Mouse (Mus musculus) CD8-positive naive resting alpha-beta T cell, adult 2 months (primary cell): ENCODE results near the gene 4930522H14Rik.

ENCODE experiments used
- DNase-seq, 2 experiments: peaks; one replicate each; pipeline ENCODE4 v3.0.0; 2022; ENCODE audit warnings: low read depth in 2 of 2, low spot score in 2 of 2

The 4930522H14Rik gene

GRCm38 (mm10) chr4:109531111-109531510 is at the start of gene 4930522H14Rik:
Gene 4930522H14Rik (minus strand): TSS chr4:109531297.
- DNase-seq, result no peak

GRCm38 (mm10) chr4:109578356-109578755 is 47.3 kb upstream of the 4930522H14Rik start:
- DNase-seq, result no peak

- no peak for DNase-seq
Measured at GRCm38 (mm10) chr4:109576933-109577332, 45.8 kb upstream of the 4930522H14Rik start.

GRCm38 (mm10) chr4:109574845-109575244 is 43.7 kb upstream of the 4930522H14Rik start:
- DNase-seq, result no peak

GRCm38 (mm10) chr4:109574331-109574730 is 43.2 kb upstream of the 4930522H14Rik start:
- no peak for DNase-seq

- no peak for DNase-seq
Measured at GRCm38 (mm10) chr4:109572632-109573031, 41.5 kb upstream of the 4930522H14Rik start.

- no peak for DNase-seq
Measured at GRCm38 (mm10) chr4:109569421-109569820, 38.3 kb upstream of the 4930522H14Rik start.

GRCm38 (mm10) chr4:109568959-109569358 is 37.9 kb upstream of the 4930522H14Rik start:
- no peak for DNase-seq

GRCm38 (mm10) chr4:109564711-109565110 is 33.6 kb upstream of the 4930522H14Rik start:
- DNase-seq, result no peak

- DNase-seq, result no peak
Measured at GRCm38 (mm10) chr4:109550338-109551150, 19.4 kb upstream of the 4930522H14Rik start.

- no peak for DNase-seq
Measured at GRCm38 (mm10) chr4:109547306-109547705, 16.2 kb upstream of the 4930522H14Rik start.

GRCm38 (mm10) chr4:109546538-109546937 is 15.4 kb upstream of the 4930522H14Rik start:
- DNase-seq, result no peak

- no peak for DNase-seq
Measured at GRCm38 (mm10) chr4:109530245-109530816, 766 bp downstream of the 4930522H14Rik start.

- peak; percentile 38 to 68 for DNase-seq
Measured at GRCm38 (mm10) chr4:109504885-109505284, 26.2 kb downstream of the 4930522H14Rik start.

- DNase-seq, result no peak
Measured at GRCm38 (mm10) chr4:109498476-109498875, 32.6 kb downstream of the 4930522H14Rik start.

GRCm38 (mm10) chr4:109493581-109493980 is 37.5 kb downstream of the 4930522H14Rik start:
- DNase-seq, result no peak

GRCm38 (mm10) chr4:109488812-109489211 is 42.3 kb downstream of the 4930522H14Rik start:
- DNase-seq, result no peak

GRCm38 (mm10) chr4:109484621-109485020 is 46.5 kb downstream of the 4930522H14Rik start, which contains the start of gene Rnf11:
Gene Rnf11 (minus strand): TSS chr4:109484728.
- DNase-seq, result no peak

- DNase-seq, result no peak
Measured at GRCm38 (mm10) chr4:109482701-109483100, 48.4 kb downstream of the 4930522H14Rik start.

- no peak for DNase-seq
Measured at GRCm38 (mm10) chr4:109481424-109481823, 49.7 kb downstream of the 4930522H14Rik start.

- DNase-seq, result no peak
Measured at GRCm38 (mm10) chr4:109477454-109477853, 53.6 kb downstream of the 4930522H14Rik start.

- DNase-seq, result peak; percentile 29 to 44
Measured at GRCm38 (mm10) chr4:109476554-109477014, 54.5 kb downstream of the 4930522H14Rik start.
